Mouse (Mus musculus): Measurements from ENCODE around the gene Cyp4f16.
"Not testable (repeated sequence)": the region's sequence is repeated elsewhere in the genome, so short reads cannot be mapped to it uniquely, and the experiment has no call there.

Gene Cyp4f16

DNA sequence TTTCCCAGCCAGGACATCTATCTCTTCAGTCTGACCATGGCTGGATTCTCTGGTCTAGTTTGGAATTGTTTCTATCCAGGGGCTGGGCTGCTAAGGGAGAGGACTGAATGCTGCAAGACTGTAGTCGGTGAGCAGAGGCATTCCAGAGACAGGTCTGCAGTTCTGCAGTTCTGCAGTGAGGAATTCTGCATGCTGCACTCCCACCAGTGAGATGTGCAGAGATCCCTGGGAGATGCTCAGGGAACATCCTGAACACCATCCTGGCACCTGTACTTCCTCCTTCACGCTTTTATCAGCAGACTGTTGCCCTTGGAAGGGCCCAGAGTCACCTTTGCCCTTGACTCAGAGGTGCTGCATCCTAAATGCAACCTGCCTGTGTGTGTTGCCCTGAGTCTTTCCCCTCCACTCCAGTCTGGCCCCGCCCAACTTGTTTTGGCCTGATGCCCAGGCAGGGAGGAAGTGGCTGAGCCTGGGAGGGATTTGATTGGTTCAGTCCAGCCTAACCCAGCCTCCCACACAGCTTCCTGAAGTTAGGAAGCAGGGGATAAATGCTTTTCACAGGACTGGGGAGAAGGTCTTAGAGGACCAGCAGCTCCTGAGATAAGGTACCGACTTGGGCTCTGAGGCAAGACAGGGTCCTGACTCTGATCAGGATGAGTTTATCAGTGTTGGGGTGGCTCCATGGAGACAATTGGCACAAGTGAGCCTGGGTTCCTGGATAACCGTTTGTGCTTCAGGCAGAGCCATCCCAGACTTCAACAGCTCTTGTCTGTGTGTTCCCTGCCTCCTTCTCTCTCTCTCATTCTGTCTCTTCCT is at the start of gene Cyp4f16:
TSS of gene Cyp4f16 (plus strand) at position 508 of the 816 bp plus-strand sequence.
- in situ Hi-C loops (cut with MboI, MseI), result not testable (repeated sequence)

DNA sequence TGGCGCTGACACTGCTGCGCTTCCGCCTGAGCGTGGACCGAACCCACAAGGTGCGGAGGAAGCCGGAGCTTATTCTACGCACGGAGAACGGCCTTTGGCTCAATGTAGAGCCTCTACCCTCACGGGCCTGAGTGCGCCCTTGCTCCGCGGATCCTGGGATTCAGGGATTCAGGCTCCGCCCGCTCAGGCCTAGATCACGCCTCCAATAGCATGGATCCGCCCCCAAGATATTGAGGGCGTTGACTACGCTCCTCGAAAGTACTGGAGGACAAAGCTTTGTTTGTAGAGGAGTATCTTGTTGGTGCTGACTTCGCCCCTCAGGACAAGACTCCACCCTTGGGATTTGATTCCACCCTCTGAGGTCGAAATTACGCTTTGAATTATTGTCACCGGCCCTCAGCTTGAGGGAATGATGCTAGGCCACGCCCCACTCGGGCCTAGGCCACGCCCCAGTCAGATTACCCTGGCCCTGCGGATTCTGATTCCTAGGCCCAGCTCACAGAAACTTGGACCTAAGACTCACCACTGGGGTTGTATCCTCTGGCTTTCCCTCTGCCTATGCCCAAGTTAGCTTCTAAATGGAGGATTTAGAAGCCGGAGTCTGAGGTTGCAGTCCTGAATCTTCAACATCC is 43.9 kb upstream of the Cyp4f16 start:
- in situ Hi-C loops (cut with MboI, MseI), result loop anchor here (5.0 kb wide), 1 partner anchor 150 kb away; no protein-coding TSS in a partner anchor

DNA sequence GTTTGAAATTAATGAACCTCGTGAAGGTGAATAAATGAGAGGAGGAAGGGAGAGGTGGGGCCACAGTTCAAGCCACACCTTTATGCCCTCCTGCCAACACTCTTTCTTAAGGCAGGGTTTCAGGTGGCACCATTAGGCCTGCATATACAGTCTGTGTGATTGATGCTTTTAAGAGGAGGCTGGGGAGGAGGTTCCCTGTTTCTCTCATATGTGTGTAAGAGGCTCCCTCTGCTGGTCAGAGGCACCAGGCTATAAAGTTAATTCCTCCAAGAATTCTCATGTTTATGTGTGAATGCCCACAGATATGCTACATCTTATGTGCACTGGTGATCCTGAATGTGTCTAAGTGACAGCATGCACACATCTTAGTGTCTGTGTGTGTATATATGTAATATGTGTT is 41.8 kb upstream of the Cyp4f16 start:
- in situ Hi-C loops (cut with MboI, MseI), result loop anchor here (5.0 kb wide), 1 partner anchor 152 kb away; no protein-coding TSS in a partner anchor

DNA sequence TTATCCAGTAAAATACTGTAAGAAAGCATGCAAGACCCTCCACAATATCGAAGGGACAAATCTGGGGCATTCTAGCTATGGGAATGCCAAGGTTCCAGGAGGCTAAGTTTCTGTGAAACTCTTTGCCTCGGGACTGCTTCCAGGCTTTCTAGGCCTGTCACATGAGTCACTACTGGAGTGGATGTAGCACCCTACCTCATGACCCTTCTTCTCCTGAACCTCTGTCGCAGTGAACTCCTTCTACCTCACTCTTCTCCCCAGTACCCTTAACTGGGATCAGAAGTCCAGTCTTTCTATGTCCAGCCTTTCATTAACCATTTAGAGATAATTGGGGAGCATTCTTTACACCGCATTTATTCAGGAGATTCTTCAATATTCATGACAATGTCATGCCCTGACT is 35.8 kb upstream of the Cyp4f16 start:
- in situ Hi-C loops (cut with MboI, MseI), result not testable (repeated sequence)

GRCm38 (mm10) chr17:32501051-32501450 is 35.3 kb upstream of the Cyp4f16 start:
- in situ Hi-C loops (cut with MboI, MseI), result no loop called here

GRCm38 (mm10) chr17:32503111-32503510 is 33.2 kb upstream of the Cyp4f16 start:
- in situ Hi-C loops (cut with MboI, MseI), result no loop called here

DNA sequence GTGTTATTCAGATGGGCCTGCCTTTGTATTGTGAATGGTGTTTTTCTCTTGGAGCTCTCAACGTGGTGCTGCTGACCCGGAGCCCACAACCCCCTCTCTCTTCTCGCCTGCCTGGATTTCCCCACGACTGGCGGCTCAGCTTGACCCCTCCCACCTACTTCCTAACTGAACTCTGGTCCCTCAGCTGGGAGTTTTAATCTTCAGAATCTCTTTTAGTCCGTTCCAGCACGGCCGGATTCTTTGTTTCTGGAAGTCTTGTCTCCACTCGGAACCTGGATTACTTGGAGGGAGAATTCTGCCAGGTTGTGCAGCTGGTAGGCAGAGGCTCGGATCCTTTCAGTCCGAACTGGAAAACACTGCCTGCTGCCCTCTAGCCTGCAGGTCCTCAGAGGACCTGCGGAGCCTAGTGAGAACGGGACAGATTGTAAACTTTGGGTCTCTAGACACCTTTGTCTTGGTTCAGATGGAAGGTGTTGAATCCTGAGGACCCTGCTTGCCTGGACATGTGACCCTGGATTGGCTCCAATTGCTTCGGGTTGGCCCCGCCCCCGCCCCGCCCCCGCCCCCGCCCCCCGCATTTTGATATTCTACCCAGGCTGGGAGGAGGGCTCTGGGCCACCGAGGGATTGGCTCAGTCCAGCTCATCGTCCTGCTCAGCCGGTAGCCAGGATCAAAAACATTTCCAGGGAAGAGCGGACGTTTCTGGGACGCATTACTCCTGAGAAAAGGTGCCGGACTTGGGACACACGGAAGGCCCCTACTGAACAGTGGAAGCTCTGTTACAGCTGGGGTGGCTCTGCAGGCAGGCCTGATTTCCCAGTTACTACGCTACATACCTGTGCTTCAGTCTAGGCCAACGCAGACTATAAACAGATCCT is 30.3 kb upstream of the Cyp4f16 start, which contains the start of gene Cyp4f17:
TSS of gene Cyp4f17 (plus strand) at position 200 of the 878 bp plus-strand sequence.
- in situ Hi-C loops (cut with MboI, MseI), result no loop called here

- in situ Hi-C loops (cut with MboI, MseI), result no loop called here
These were observed 29.6 kb upstream of the Cyp4f16 start for GRCm38 (mm10) chr17:32506729-32507245.

GRCm38 (mm10) chr17:32516126-32516525 is 20.2 kb upstream of the Cyp4f16 start:
- in situ Hi-C loops (cut with MboI, MseI), result no loop called here

DNA sequence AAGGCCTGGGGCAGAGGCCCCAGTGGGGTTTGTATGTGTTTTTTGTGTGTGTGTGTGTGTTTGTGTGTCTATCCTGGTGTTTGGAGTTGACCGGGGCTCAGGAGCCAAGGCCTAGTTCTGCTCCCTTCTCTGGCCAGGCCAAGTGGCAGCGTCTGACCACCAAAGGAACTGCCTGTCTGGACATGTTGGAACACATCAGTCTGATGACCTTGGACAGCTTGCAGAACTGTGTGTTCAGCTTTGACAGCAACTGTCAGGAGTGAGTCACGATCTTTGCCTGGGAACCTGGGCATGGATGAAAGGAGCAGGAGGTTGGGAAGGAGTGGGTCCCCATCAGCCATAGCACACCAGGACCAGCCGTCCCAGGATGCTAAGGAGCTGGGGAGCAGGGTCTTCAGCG is 14.4 kb upstream of the Cyp4f16 start:
- in situ Hi-C loops (cut with MboI, MseI), result no loop called here

DNA sequence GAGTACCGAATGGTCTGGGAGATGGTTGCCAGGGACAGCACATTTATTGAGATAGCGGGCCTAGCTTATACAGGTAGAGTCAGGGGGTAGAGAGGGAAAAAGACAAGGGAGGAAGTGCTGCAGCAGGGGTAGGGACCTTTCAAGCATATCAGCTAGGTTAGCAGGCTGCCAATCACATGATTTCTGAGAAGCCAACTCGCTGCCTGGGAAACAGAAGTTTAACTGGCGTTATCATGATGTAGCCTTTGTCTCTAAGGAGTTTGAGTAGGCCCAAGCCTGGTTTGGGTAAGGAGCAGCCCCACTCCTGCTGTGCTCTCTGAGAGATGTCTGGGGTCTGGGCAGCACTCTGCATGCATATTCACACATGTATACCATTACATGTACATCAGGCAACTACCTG is 14.0 kb upstream of the Cyp4f16 start:
- in situ Hi-C loops (cut with MboI, MseI), result no loop called here

GRCm38 (mm10) chr17:32522816-32523215 is 13.5 kb upstream of the Cyp4f16 start:
- in situ Hi-C loops (cut with MboI, MseI), result no loop called here

DNA sequence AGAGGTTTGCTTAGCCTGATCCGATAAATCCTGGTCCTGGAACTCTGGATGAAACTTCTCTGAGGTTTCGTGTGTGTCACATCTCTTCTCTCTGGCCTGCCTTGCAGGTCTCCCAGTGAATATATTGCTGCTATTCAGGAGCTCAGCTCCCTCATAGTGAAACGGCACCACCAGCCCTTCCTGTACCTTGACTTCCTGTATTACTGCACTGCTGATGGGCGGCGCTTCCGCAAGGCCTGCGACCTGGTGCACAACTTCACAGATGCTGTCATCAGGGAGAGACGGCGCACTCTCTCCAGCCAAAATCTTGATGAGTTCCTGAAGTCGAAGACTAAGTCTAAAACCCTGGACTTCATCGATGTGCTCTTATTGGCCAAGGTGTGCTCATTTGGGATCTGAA is 12.5 kb upstream of the Cyp4f16 start:
- in situ Hi-C loops (cut with MboI, MseI), result no loop called here

- in situ Hi-C loops (cut with MboI, MseI), result not testable (repeated sequence)
These were observed 10.0 kb upstream of the Cyp4f16 start for GRCm38 (mm10) chr17:32526341-32526740.

- in situ Hi-C loops (cut with MboI, MseI), result no loop called here
These were observed 8.6 kb upstream of the Cyp4f16 start for GRCm38 (mm10) chr17:32527748-32528147.

DNA sequence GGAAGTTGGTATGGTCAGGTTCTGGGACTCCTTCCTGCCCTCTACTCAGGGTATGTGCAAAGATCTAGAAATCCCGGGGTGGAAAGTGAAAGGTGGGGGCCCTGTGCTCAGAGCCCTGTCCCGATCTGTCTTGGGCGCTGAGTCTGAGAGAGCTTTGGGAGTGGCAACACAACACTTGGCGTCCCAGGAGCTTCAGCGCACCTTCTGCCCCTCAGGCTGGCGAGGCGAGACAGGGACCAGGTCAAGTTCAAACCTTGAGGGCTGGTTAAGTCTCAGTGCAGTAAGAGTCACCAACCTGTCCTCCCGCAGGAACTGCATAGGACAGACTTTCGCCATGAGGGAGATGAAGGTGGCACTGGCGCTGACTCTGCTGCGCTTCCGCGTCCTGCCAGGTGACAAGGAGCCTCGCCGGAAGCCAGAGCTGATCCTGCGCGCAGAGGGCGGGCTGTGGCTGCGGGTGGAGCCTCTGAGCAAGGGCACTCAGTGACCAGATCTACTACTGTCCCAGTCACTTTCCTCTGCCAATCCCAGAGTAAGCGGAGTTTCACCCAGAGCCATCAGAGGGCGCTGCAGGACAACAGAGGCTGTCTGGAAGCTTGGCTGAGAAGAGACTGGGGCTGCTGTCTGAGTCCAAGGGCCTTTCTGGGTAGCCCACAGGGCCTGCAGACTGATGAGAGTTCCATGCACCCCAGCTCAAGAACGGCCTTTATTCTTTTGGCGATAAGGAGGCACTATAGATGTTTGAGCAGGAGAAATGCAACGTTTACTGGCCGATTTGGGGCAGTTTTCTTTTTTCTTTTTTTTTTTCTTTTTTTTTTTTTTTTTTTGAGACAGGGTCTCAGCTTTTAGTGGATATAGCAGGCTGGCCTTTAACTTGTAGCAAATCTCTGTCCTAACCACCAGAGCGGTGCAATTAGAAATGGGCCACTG is 7.7 kb upstream of the Cyp4f16 start:
- in situ Hi-C loops (cut with MboI, MseI), result no loop called here

- in situ Hi-C loops (cut with MboI, MseI), result not testable (repeated sequence)
These were observed 4.0 kb upstream of the Cyp4f16 start for GRCm38 (mm10) chr17:32532356-32532755.

- in situ Hi-C loops (cut with MboI, MseI), result no loop called here
These were observed 2.3 kb upstream of the Cyp4f16 start for GRCm38 (mm10) chr17:32534068-32534467.

GRCm38 (mm10) chr17:32536867-32537250 is 501 bp downstream of the Cyp4f16 start:
- in situ Hi-C loops (cut with MboI, MseI), result no loop called here

DNA sequence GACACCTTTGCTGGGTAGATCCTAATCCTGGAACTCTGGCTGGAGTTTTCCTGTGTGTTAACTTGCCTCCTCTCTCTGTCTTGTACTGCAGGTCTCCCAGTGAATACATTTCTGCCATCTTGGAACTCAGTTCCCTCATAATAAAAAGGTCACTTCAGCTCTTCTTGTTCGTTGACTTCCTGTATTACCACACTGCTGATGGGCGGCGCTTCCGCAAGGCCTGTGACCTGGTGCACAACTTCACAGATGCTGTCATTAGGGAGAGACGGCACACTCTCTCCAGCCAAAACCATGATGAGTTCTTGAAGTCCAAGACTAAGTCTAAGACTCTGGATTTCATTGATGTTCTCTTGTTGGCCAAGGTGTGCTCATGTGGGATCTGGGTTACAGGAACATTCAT is 8.4 kb downstream of the Cyp4f16 start:
- in situ Hi-C loops (cut with MboI, MseI), result not testable (repeated sequence)

Measured in regulatory T cell (primary cell).